Mouse (Mus musculus) spleen, postnatal 0 days (tissue): ENCODE data around the gene Gm16440. TPM values are rescaled to one million over a fixed set of nuclear protein-coding genes. Genes with fewer than 3 reads are reported as not detected.

Experiments
- polyA plus RNA-seq: library from polyadenylated mRNA; unstranded; fragments of >200 nt; fragmentation: Nextera tagmentation; extraction: Ambion mirVana; gene quantifications from 2 replicates; pipeline ENCODE4 v1.2.1, GENCODE M21; 2015

Gene Gm16440
- not detected in 2 replicates for polyA plus RNA-seq

DNA sequence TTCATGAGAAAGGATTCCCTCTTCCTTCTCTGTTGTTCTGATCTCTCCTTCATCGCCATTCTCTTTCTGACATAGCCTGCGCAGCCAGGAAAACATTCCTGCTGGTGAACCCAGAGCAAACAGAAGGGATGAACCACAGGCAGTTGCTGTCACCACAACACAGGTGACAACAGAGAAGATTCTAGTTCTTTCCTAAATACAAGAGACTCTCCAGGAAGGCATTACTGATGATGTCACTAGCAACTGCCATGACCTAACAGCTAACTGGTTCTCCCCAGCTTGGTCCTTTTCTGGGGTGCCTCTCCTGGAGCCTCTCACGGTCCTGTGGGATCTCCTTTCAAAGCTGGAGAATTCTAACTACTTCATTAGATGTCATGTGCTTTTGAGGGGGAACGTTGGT, at the start of gene Gm16440:
Gm16440 (minus strand) TSS at position 101 of the 400 bp plus-strand sequence.

GRCm38 (mm10) chr14:6412382-6412781, 22.3 kb upstream of the Gm16440 start, which contains the start of gene Gm3591:
TSS of gene Gm3591 (minus strand) at chr14:6412482.

DNA sequence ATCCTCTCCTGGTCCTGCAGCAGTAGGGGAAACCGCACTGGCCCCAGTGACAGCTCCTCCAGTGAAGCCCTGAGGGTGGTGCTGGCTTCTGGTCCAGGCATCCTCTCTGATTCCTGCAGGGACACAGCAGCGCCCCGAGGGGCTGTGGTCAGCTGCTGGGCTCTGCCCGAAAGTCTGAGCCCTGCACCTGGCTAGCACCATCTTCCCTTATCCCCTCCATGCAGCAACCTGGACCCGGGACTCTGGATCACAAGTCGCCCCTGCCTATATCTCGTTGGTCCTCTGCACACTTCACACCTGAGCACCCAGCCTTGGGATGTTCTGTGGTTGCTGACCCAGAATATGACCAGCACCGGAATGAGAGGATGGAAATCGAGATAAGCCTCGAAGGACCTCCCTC, 46.5 kb downstream of the Gm16440 start, which contains the start of gene Gm3618:
Gm3618 (minus strand) TSS at position 101 of the 400 bp plus-strand sequence.

Other genes starting within 250 kb of the Gm16440 start
- not detected in 2 replicates for gene Gm21560, start 171.0 kb downstream of the Gm16440 start, polyA plus RNA-seq
- gene Gm3411, start 103.1 kb downstream of the Gm16440 start, polyA plus RNA-seq: 0.19 TPM in 1 of 2 replicates, not detected in the other
- gene Gm21103, start 85.5 kb downstream of the Gm16440 start, polyA plus RNA-seq: not detected in 2 replicates
- not detected in 2 replicates for gene Gm3618, start 46.6 kb downstream of the Gm16440 start, polyA plus RNA-seq
- gene Gm3591, start 22.2 kb upstream of the Gm16440 start, polyA plus RNA-seq: not detected in 2 replicates
- not detected in 2 replicates for gene Gm3594, start 54.3 kb upstream of the Gm16440 start, polyA plus RNA-seq
- gene Gm8356, start 147.0 kb upstream of the Gm16440 start, polyA plus RNA-seq: not detected in 2 replicates
- 0.10 and 0.15 TPM in 2 replicates for gene Gm3629, start 200.3 kb upstream of the Gm16440 start, polyA plus RNA-seq
- gene Gm3460, start 232.1 kb upstream of the Gm16440 start, polyA plus RNA-seq: not detected in 2 replicates